Mouse (Mus musculus): Measurements from ENCODE around the gene Dpagt1.

- TF ChIP-seq CTCF (IDR thresholded peaks at IDR 0.05; ENCODE audit: extremely low read depth, insufficient read length, insufficient replicate concordance, low read depth, low read length) (no peak), POLR2A (IDR thresholded peaks at IDR 0.05; ENCODE audit: low read depth, low read length) (no peak)
These were observed 15.1 kb upstream of the Dpagt1 start for GRCm38 (mm10) chr9:44310750-44311135.
